Mouse (Mus musculus) midbrain, embryonic 11.5 days (tissue): Measurements from ENCODE around the gene Meis2. TPM values are rescaled to one million over a fixed set of nuclear protein-coding genes. Genes with fewer than 3 reads are reported as not detected.

Experiments used
- ATAC-seq: fragments of 200-750 bp; cut with Nextera tagmentation; 2 replicates; pipeline ENCODE4 v1.8.0; 2017; ENCODE audit warnings: moderate TSS enrichment, moderate library complexity; ENCODE audit not compliant: low FRiP score
- DNase-seq: peaks from one replicate; pipeline ENCODE4 v3.0.0; 2015; ENCODE audit warnings: low spot score; ENCODE audit errors: missing footprints
- H3K27ac ChIP-seq: fragments of 300-500 bp; sonication (generic); 2 replicates; pipeline ENCODE4 v1.5.1; 2014; ENCODE audit warnings: low read depth, low read length
- H3K27me3 ChIP-seq: fragments of 300-500 bp; sonication (generic); 2 replicates; pipeline ENCODE4 v1.6.1; 2014; ENCODE audit warnings: mild to moderate bottlenecking, low read length, moderate library complexity, mixed read lengths; ENCODE audit not compliant: control insufficient read depth, insufficient read depth
- H3K36me3 ChIP-seq: fragments of 300-500 bp; sonication (generic); 2 replicates; pipeline ENCODE4 v1.6.1; 2014; ENCODE audit warnings: mild to moderate bottlenecking, low read length, moderate library complexity, mixed read lengths; ENCODE audit not compliant: control insufficient read depth, insufficient read depth
- H3K4me1 ChIP-seq: fragments of 300-500 bp; sonication (generic); 2 replicates; pipeline ENCODE4 v1.6.1; 2014; ENCODE audit warnings: low read length; ENCODE audit not compliant: control insufficient read depth, insufficient read depth
- H3K4me2 ChIP-seq: fragments of 300-500 bp; sonication (generic); 2 replicates; pipeline ENCODE4 v1.6.1; 2014; ENCODE audit warnings: mild to moderate bottlenecking, moderate library complexity
- H3K4me3 ChIP-seq: fragments of 300-500 bp; sonication (generic); 2 replicates; pipeline ENCODE4 v1.5.1; 2014; ENCODE audit warnings: low read depth, low read length
- H3K9ac ChIP-seq: fragments of 300-500 bp; sonication (generic); 2 replicates; pipeline ENCODE4 v1.6.1; 2014; ENCODE audit warnings: low read length
- H3K9me3 ChIP-seq: fragments of 300-500 bp; sonication (generic); 2 replicates; pipeline ENCODE4 v1.6.1; 2016; ENCODE audit warnings: low read length; ENCODE audit not compliant: control insufficient read depth
- WGBS: fragments of 180-500 bp; shearing (Covaris S2); extraction: QIAGEN DNeasy Blood & Tissue Kit; methylation state at CpG from one replicate; pipeline ENCODE4 v1.1.7; 2014; 5-methylcytosine and 5-hydroxymethylcytosine counted together
- polyA plus RNA-seq: library from polyadenylated mRNA; unstranded; fragments of >200 nt; fragmentation: Nextera tagmentation; extraction: Ambion mirVana; gene quantifications from 2 replicates; pipeline ENCODE4 v1.2.1, GENCODE M21; 2014

The Meis2 gene
- polyA plus RNA-seq, 1 experiment from 2014 or later, result 52.2 TPM

DNA sequence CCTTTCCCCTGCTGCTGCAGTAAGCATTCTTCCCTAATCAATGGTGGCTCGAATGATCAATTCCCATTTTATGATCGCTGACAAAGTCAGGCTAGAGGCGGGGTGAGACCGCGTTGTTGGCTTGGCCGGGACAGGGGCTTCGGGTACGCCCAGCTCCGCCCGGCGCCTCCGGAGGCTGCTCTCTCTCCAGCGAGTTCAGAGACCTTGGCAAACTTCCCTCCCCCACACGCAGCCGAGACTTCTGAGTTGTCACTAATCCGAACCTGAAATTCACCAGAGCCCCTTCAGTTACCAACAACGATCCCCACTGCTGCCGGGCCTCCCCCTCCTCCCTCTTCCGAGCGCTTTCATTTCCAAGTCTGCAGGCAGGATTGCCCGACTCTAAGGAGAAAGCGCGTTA lies 10.3 kb upstream of the Meis2 start:
- Histone ChIP-seq H3K9ac (peak overlapping the region; percentile 53), H3K36me3 (no peaks in the 10 kb centered on the region), H3K4me1 (peaks cover 11% of the 10 kb centered on the region), H3K27ac (peak overlapping the region; percentile 10; the same call in 1 of the 2 replicates), H3K4me2 (peak overlapping the region; percentile 69), H3K9me3 (no peaks in the 10 kb centered on the region), H3K27me3 (peaks cover 32% of the 10 kb centered on the region), H3K4me3 (peak overlapping the region; percentile 32)
- 0% methylated on average over 23 of the region's 23 CpGs for WGBS
- ATAC-seq (peak; percentile 83), DNase-seq (peak; percentile 96)

DNA sequence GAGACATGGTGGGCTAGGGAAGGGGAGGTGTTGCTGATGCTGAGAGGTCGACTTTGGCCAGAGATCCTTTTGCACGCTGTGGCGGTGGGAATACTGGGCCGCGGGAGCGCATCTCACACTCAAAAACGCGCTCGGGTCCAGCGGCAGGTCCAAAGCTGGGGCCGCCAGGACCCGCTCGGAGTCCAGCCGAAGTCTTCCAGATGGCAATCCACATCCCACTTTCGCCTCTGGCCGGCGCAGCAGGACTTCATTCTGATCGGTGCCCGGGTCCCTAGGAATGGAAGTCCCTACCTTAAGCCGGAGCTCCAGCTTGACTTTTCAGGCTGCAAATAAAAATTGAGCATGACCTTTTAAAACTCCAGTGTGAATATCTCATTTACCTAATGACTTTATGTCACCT lies 9.8 kb upstream of the Meis2 start:
- Histone ChIP-seq H3K4me3 (peak overlapping the region; percentile 32), H3K27ac (peak overlapping the region; percentile 10; the same call in 1 of the 2 replicates), H3K9ac (peak overlapping the region; percentile 53), H3K27me3 (peaks cover 32% of the 10 kb centered on the region), H3K4me1 (peaks cover 11% of the 10 kb centered on the region), H3K4me2 (peak overlapping the region; percentile 69), H3K36me3 (no peaks in the 10 kb centered on the region), H3K9me3 (no peaks in the 10 kb centered on the region)
- WGBS, result under 1% methylated on average over 20 of the region's 20 CpGs
- ATAC-seq (peak; percentile 46), DNase-seq (no peak)

DNA sequence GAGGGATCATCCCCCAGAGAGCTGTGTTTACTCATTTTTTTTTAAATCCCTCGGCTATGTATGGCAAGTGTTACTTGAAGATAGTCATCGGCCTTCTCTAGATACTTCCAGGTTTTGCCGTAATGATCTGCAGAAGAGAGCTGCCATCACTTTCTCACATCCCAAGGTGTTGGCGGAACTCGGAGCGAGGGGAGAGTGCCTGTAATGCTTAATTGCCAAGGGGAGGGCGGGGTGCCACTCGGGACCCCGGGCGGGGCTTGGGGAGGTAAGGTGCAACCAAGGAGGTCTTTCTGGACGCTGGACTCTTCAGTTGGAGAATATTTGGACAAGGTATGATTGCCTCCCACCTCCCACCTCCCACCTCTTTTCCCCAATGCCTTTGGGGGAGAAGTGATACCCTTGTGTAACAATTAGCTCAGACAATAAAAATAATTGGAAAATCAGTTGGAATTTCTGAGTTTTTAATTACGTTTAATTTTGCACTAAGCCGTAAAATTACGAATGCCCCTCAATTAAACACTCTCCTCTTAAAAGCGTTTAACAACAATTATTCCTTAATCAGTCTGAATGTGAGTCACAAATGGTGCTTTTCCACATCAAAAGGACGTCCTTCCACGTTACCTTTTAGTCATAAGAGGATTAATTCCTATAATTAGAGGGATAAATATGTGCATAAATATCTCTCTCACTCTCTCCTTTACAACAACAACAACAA lies 9.2 kb upstream of the Meis2 start:
- no peak overlapping the region; the same call in 1 of the 2 replicates for H3K27ac ChIP-seq
- peak overlapping the region; percentile 69 for H3K4me2 ChIP-seq
- peak overlapping the region; percentile 32 for H3K4me3 ChIP-seq
- 2% methylated on average over 17 of the region's 17 CpGs for WGBS
- H3K36me3 ChIP-seq, result no peaks in the 10 kb centered on the region
- H3K9ac ChIP-seq, result peak overlapping the region; percentile 53
- peaks cover 12% of the 10 kb centered on the region for H3K4me1 ChIP-seq
- DNase-seq (peak; percentile 92), ATAC-seq (no peak)
- peaks cover 35% of the 10 kb centered on the region for H3K27me3 ChIP-seq
- no peaks in the 10 kb centered on the region for H3K9me3 ChIP-seq

DNA sequence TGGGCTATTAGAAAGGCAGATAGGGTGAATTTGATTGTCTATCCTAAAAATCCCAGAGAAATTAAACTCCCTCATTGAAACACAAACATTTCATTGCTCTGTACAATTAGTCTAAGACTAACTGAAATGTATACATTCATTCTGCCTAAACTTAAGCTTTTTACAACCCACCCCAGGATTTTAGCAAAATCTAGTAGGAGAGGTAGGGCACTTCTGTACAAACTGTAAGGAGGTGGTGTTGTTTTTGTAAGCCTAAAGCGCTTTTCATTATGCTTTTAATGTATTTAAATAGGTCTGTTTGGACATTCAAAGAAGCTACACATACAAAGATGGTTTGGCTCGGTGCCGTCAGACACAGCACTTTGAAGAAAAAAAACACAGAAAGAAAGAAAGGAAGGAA lies 8.4 kb upstream of the Meis2 start:
- peak; percentile 92 for DNase-seq

DNA sequence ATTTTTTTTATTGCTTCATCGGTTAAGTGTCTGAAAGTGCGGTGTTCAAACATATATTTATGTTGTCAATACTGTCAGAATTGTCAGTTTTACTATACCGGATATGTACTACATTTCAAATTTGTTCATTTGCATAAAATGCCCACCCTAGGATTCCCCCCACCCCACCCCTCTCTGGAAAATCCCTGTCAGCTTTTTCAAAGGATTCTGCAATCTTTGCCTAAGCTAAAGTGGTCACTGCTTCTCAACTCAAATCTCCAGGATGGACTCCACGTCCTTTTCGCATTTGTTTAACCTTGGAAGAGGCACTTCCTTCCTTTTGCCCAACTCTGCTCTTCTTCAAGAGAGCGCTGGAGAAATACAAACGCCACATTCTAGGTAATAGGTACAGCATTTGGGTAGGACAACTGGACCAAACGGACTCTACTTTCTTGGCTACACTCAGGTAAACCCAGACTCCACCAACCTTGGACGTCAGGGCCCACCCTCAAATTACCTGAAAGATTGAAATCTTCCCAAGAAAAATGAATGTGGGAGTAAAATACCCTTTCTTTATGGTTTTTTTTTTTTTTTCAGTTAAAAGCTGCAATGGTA lies 7.8 kb upstream of the Meis2 start:
- ATAC-seq, result no peak
- Histone ChIP-seq H3K27me3 (peaks cover 40% of the 10 kb centered on the region), H3K4me1 (peaks cover 12% of the 10 kb centered on the region), H3K27ac (no peak overlapping the region), H3K4me2 (peak overlapping the region; percentile 69), H3K4me3 (no peak overlapping the region; the same call in 1 of the 2 replicates), H3K36me3 (no peaks in the 10 kb centered on the region), H3K9ac (no peak overlapping the region), H3K9me3 (no peaks in the 10 kb centered on the region)
- WGBS, result 5% methylated on average over 9 of the region's 9 CpGs
- peak; percentile 89 for DNase-seq

More for the DNA sequence above, 8.4 kb upstream of the Meis2 start:
- peak overlapping the region; percentile 69 for H3K4me2 ChIP-seq
- H3K9ac ChIP-seq, result no peak overlapping the region; the same call in 1 of the 2 replicates
- H3K9me3 ChIP-seq, result no peaks in the 10 kb centered on the region
- no peak overlapping the region for H3K27ac ChIP-seq
- H3K4me1 ChIP-seq, result peaks cover 12% of the 10 kb centered on the region
- peaks cover 40% of the 10 kb centered on the region for H3K27me3 ChIP-seq
- ATAC-seq, result no peak
- no peak overlapping the region for H3K4me3 ChIP-seq
- H3K36me3 ChIP-seq, result no peaks in the 10 kb centered on the region
- 5% methylated on average over 3 of the region's 3 CpGs for WGBS

DNA sequence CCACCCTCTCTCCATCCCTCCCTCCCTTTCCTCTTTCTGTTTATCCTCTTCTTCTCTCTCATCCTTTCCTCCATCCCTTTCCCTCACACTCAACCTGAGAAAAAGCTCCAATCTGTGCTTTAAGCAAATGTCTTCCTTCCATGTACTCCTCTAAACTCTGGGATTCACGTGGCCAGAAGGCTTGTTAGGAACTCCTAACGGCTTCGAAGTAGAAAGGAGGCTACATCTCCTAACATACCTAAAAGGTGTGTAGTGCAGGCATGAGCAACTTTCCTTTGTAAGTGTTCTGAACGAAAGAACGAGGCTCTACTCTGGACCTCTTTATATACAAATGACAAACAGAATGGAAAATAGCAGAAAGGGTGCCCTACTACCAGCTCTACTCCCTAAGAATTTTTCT lies 7.1 kb upstream of the Meis2 start:
- Histone ChIP-seq H3K4me2 (peak overlapping the region; percentile 81), H3K36me3 (no peaks in the 10 kb centered on the region), H3K4me3 (peak overlapping the region; percentile 81), H3K9ac (peak overlapping the region; percentile 61), H3K4me1 (peaks cover 12% of the 10 kb centered on the region), H3K27ac (no peak overlapping the region), H3K27me3 (peaks cover 42% of the 10 kb centered on the region), H3K9me3 (no peaks in the 10 kb centered on the region)
- 1% methylated on average over 5 of the region's 5 CpGs for WGBS
- ATAC-seq (no peak), DNase-seq (peak; percentile 94)

DNA sequence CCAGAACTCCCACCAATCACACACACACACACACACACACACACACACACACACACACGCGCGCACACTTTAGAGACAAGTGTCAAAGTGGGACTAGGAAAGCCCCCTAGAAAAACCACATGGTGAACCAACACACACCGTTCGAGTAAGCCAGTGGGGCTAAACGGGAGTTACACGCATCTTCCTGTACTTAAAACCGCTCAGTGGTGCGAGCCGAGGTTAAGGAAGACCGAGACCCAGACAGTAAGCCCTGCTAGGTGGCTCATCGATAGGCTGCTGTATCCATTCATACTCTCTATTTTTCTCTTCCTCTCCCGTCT lies 6.6 kb upstream of the Meis2 start:
- H3K9me3 ChIP-seq, result no peaks in the 10 kb centered on the region
- H3K4me3 ChIP-seq, result peak overlapping the region; percentile 81
- no peak for ATAC-seq
- H3K36me3 ChIP-seq, result no peaks in the 10 kb centered on the region
- 2% methylated on average over 13 of the region's 13 CpGs for WGBS
- no peak overlapping the region for H3K27ac ChIP-seq
- peak overlapping the region; percentile 61 for H3K9ac ChIP-seq
- H3K4me1 ChIP-seq, result peaks cover 12% of the 10 kb centered on the region
- DNase-seq, result peak; percentile 93
- peak overlapping the region; percentile 81 for H3K4me2 ChIP-seq
- H3K27me3 ChIP-seq, result peaks cover 42% of the 10 kb centered on the region

DNA sequence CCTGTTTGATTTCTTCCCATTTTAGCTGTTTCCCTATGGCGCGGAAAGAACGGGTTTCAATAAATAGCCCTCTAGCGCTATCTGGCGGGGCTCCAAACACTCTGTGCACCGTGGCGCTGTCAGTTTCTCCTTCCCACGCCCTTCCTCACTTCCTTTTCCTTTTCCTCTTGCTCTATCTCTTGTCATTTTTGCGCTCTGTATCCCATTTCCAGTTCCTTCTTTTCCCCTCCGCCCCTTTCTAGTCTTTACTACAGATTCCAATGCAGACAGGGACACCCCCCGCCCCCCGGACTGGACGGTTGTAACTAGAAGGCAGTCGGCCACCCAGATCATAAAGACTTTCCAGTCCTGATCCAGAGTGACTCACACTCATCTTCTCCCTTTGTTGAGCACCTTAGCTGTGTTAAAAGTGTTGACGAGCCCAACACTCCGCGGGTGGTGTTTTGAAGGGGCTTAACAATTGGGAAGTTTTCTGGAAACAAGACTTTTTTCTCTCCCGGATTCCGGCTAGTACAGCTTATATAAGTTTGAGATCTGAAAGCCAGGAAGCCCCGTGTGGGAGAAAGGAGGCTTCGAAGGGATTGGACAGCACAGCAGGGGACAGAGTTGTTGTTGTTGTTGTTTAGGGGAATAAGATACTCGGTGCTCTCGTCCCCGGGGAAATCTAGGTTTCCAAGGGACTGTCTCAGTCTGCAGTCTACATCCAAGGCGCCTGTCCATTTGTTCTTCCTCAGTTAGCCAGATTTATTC lies 6.1 kb upstream of the Meis2 start:
- H3K9ac ChIP-seq, result peak overlapping the region; percentile 61
- H3K27ac ChIP-seq, result peak overlapping the region; percentile 6; the same call in 1 of the 2 replicates
- peak; percentile 96 for DNase-seq
- under 1% methylated on average over 25 of the region's 25 CpGs for WGBS
- H3K4me2 ChIP-seq, result peak overlapping the region; percentile 81
- H3K9me3 ChIP-seq, result no peaks in the 10 kb centered on the region
- ATAC-seq, result no peak; the same call in 1 of the 2 replicates
- peak overlapping the region; percentile 81 for H3K4me3 ChIP-seq
- no peaks in the 10 kb centered on the region for H3K36me3 ChIP-seq
- peaks cover 14% of the 10 kb centered on the region for H3K4me1 ChIP-seq
- peaks cover 39% of the 10 kb centered on the region for H3K27me3 ChIP-seq
